8 mouse cellular contexts compared by ENCODE assay signal in the genomic region with DNA sequence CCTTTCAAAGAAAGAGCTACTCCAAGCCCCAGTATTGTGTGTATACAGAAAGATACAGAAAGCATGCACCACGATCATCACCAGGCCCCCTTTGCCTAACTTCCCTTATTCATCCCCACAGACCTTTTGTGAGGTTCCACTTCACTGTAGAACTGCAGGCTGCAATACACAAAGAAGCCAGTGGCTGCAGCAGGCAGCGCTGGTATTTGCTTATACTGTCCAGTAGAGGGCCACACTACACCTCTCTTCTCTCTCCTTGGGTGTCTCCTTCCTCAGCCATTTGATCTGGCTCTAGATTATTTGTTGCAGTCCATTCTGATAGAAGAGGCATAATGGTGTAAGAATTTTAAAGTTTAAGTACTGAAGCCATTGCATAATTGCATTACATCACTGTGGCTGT. TPM values are rescaled to one million over a fixed set of nuclear protein-coding genes. Genes with fewer than 3 reads are reported as not detected.
DNase-seq lines count a peak whose midpoint lies in the region; ATAC-seq and TF ChIP-seq lines count a peak whose summit lies in the region.

No protein-coding gene starts in this region.

- H3K9ac ChIP-seq in liver, embryonic 14.5 days (replicated peaks) = no peak overlapping the region
- no peak overlapping the region for H3K9ac ChIP-seq in neural tube, embryonic 11.5 days (ENCODE audit: low read length)

- H3K4me1 ChIP-seq in liver, embryonic 14.5 days (replicated peaks; ENCODE audit: control insufficient read depth in 2 of 2, insufficient read depth in 2 of 2, low read length in 1 of 2) = no peaks in the 10 kb centered on the region
- H3K4me1 ChIP-seq in neural tube, embryonic 11.5 days (ENCODE audit: control insufficient read depth, insufficient read depth, low read length) = peaks cover 30% of the 10 kb centered on the region

- TF ChIP-seq CTCF in liver, embryonic 14.5 days (IDR thresholded peaks at IDR 0.05; ENCODE audit: low read depth) = peak; percentile 87

- peak; percentile 80 for DNase-seq in 416B (ENCODE audit: low read depth)
- peak; percentile 68 for DNase-seq in MN1 (ENCODE audit: low spot score)
- peak; percentile 27 to 44 for DNase-seq in heart, adult 9 months (ENCODE audit: low spot score in 2 of 2)
- peak; percentile 83 for DNase-seq in kidney, postnatal 14 days
- no peak for DNase-seq in liver, embryonic 14.5 days (ENCODE audit: low read depth in 3 of 3, low spot score in 3 of 3)
- peak; percentile 78 for DNase-seq in neural tube, embryonic 11.5 days (ENCODE audit: low spot score)
- peak; percentile 36 to 63 for DNase-seq in thymus, postnatal 10 days (ENCODE audit: low spot score in 2 of 2)

- no peaks in the 10 kb centered on the region for H3K36me3 ChIP-seq in liver, embryonic 14.5 days (replicated peaks; ENCODE audit: control insufficient read depth, insufficient read depth, low read depth)
- no peaks in the 10 kb centered on the region for H3K36me3 ChIP-seq in neural tube, embryonic 11.5 days (ENCODE audit: control insufficient read depth, insufficient read depth, low read length)

- H3K9me3 ChIP-seq in liver, embryonic 14.5 days (ENCODE audit: control insufficient read depth, low read length) = no peaks in the 10 kb centered on the region
- no peaks in the 10 kb centered on the region for H3K9me3 ChIP-seq in neural tube, embryonic 11.5 days (ENCODE audit: control insufficient read depth, low read length)

- 0% methylated on average over 2 of the region's 2 CpGs for WGBS in liver, embryonic 14.5 days (ENCODE audit: insufficient replicate concordance)
- WGBS in neural tube, embryonic 11.5 days = 4% methylated on average over 2 of the region's 2 CpGs

- TF ChIP-seq EP300 in liver, embryonic 14.5 days (IDR thresholded peaks at IDR 0.05; ENCODE audit: low read depth) = no peak

- H3K27me3 ChIP-seq in liver, embryonic 14.5 days (ENCODE audit: control insufficient read depth, insufficient read depth, low read length) = no peaks in the 10 kb centered on the region; the same call in 1 of the 2 replicates
- H3K27me3 ChIP-seq in neural tube, embryonic 11.5 days (ENCODE audit: control insufficient read depth, insufficient read depth, low read length) = no peaks in the 10 kb centered on the region

- peak; percentile 91 for ATAC-seq in common myeloid progenitor, adult 5-6 weeks (replicated peaks; ENCODE audit: low read depth, poor library complexity, severe bottlenecking)
- no peak for ATAC-seq in liver, embryonic 14.5 days (ENCODE audit: insufficient read depth)
- peak; percentile 33; the same call in 1 of the 2 replicates for ATAC-seq in neural tube, embryonic 11.5 days (ENCODE audit: insufficient read depth, low FRiP score, low TSS enrichment)

- no peak overlapping the region for H3K4me2 ChIP-seq in liver, embryonic 14.5 days (ENCODE audit: low read depth)
- H3K4me2 ChIP-seq in neural tube, embryonic 11.5 days (ENCODE audit: low read depth) = no peak overlapping the region

- no peak overlapping the region for H3K27ac ChIP-seq in liver, embryonic 14.5 days
- H3K27ac ChIP-seq in neural tube, embryonic 11.5 days (ENCODE audit: low read depth, low read length) = peak overlapping the region; percentile 9; the same call in 1 of the 2 replicates

- H3K4me3 ChIP-seq in liver, embryonic 14.5 days (ENCODE audit: insufficient read depth in 1 of 2, low read depth in 2 of 2, low read length in 2 of 2) = no peak overlapping the region
- H3K4me3 ChIP-seq in neural tube, embryonic 11.5 days (ENCODE audit: low read depth, low read length) = no peak overlapping the region

RNA-seq across cellular contexts. Expression of a gene that starts 3.4 kb away (rescaled TPM):
- 4.5 and 5.1 TPM in 2 replicates for total RNA-seq in common myeloid progenitor, adult 5-6 weeks (2017)
- polyA plus RNA-seq in liver, embryonic 14.5 days (2012; rRNA removed) = 0.83 and 1.0 TPM in 2 replicates
- polyA plus RNA-seq in liver, embryonic 14.5 days (2014; fragmentation: Nextera tagmentation; extraction: Ambion mirVana) = 1.1 and 1.4 TPM in 2 replicates
- polyA plus RNA-seq in neural tube, embryonic 11.5 days (2014; fragmentation: Nextera tagmentation; extraction: Ambion mirVana) = 11.3 and 12.1 TPM in 2 replicates

RNA-seq across cellular contexts. Expression of a gene that starts 7.2 kb away (rescaled TPM):
- total RNA-seq in common myeloid progenitor, adult 5-6 weeks (2017) = not detected in 2 replicates
- polyA plus RNA-seq in liver, embryonic 14.5 days (2012; rRNA removed) = 0.05 and 0.09 TPM in 2 replicates
- polyA plus RNA-seq in liver, embryonic 14.5 days (2014; fragmentation: Nextera tagmentation; extraction: Ambion mirVana) = 0.05 and 0.11 TPM in 2 replicates
- 1.0 and 1.4 TPM in 2 replicates for polyA plus RNA-seq in neural tube, embryonic 11.5 days (2014; fragmentation: Nextera tagmentation; extraction: Ambion mirVana)

RNA-seq across cellular contexts. Expression of a gene that starts 46.7 kb away (rescaled TPM):
- 3.2 and 5.1 TPM in 2 replicates for total RNA-seq in common myeloid progenitor, adult 5-6 weeks (2017)
- 0.56 and 0.58 TPM in 2 replicates for polyA plus RNA-seq in liver, embryonic 14.5 days (2012; rRNA removed)
- polyA plus RNA-seq in liver, embryonic 14.5 days (2014; fragmentation: Nextera tagmentation; extraction: Ambion mirVana) = 0.69 and 1.0 TPM in 2 replicates
- polyA plus RNA-seq in neural tube, embryonic 11.5 days (2014; fragmentation: Nextera tagmentation; extraction: Ambion mirVana) = 7.4 and 8.4 TPM in 2 replicates

Comparison
In these comparisons a context has a peak if more than half of its experiments do, and no peak if none do; other contexts are left out.
1. DNase-seq: peak in 416B (single experiment), MN1 (single experiment), heart, adult 9 months (2 of 2), kidney, postnatal 14 days (single experiment), neural tube, embryonic 11.5 days (single experiment) and thymus, postnatal 10 days (2 of 2); none in liver, embryonic 14.5 days (0 of 3).